Mouse (Mus musculus): Measurements from ENCODE around the gene Rad51d. TPM values are rescaled to one million over a fixed set of nuclear protein-coding genes. Genes with fewer than 3 reads are reported as not detected.
"Not testable (repeated sequence)": the region's sequence is repeated elsewhere in the genome, so short reads cannot be mapped to it uniquely, and the experiment has no call there.

Rad51d gene
- polyA plus RNA-seq, 1 experiment from 2014 or later = 4.4 TPM

GRCm38 (mm10) chr11:82837192-82837591 lies 53.2 kb downstream of the Rad51d start:
- Histone ChIP-seq H3K9ac (replicated peaks) (no peak overlapping the region), H3K4me2 (ENCODE audit: low read depth, low read length) (no peak overlapping the region), H3K4me1 (ENCODE audit: insufficient read depth) (peaks cover 9% of the 10 kb centered on the region; the same call in 1 of the 2 replicates), H3K27ac (ENCODE audit: low read depth) (no peak overlapping the region), H3K36me3 (replicated peaks; ENCODE audit: insufficient read depth, low read length) (peaks cover 7% of the 10 kb centered on the region), H3K4me3 (ENCODE audit: low read depth, low read length) (no peak overlapping the region), H3K9me3 (ENCODE audit: low read length) (no peaks in the 10 kb centered on the region), H3K27me3 (ENCODE audit: insufficient read depth, low read length) (no peaks in the 10 kb centered on the region)
- ATAC-seq = no peak
- 81% methylated on average over 7 of the region's 7 CpGs for WGBS (ENCODE audit: insufficient replicate concordance)
- no peak for DNase-seq
- no peak for TF ChIP-seq CTCF (IDR thresholded peaks at IDR 0.05; ENCODE audit: low read depth)
- no peak for TF ChIP-seq EP300 (IDR thresholded peaks at IDR 0.05; ENCODE audit: low read depth)

GRCm38 (mm10) chr11:82835616-82836432 lies 54.6 kb downstream of the Rad51d start:
- Histone ChIP-seq H3K36me3 (replicated peaks; ENCODE audit: insufficient read depth, low read length) (peaks cover 14% of the 10 kb centered on the region), H3K9me3 (ENCODE audit: low read length) (no peaks in the 10 kb centered on the region), H3K4me1 (ENCODE audit: insufficient read depth) (peaks cover 15% of the 10 kb centered on the region; the same call in 1 of the 2 replicates), H3K27ac (ENCODE audit: low read depth) (no peak overlapping the region), H3K4me2 (ENCODE audit: low read depth, low read length) (no peak overlapping the region), H3K27me3 (ENCODE audit: insufficient read depth, low read length) (no peaks in the 10 kb centered on the region), H3K4me3 (ENCODE audit: low read depth, low read length) (no peak overlapping the region), H3K9ac (replicated peaks) (no peak overlapping the region)
- TF ChIP-seq CTCF (IDR thresholded peaks at IDR 0.05; ENCODE audit: low read depth) (no peak), EP300 (IDR thresholded peaks at IDR 0.05; ENCODE audit: low read depth) (no peak)
- WGBS (ENCODE audit: insufficient replicate concordance) = 75% methylated on average over 11 of the region's 11 CpGs
- DNase-seq (no peak), ATAC-seq (no peak)

- not testable (repeated sequence) for H3K9ac ChIP-seq (replicated peaks); H3K9me3 ChIP-seq (ENCODE audit: low read length); H3K27me3 ChIP-seq (ENCODE audit: insufficient read depth, low read length); ATAC-seq; DNase-seq; H3K4me3 ChIP-seq (ENCODE audit: low read depth, low read length); H3K4me2 ChIP-seq (ENCODE audit: low read depth, low read length)
- whole genome bisulfite sequencing (ENCODE audit: insufficient replicate concordance) = 67% methylated on average over 7 of the region's 7 CpGs
- Histone ChIP-seq H3K4me1 (ENCODE audit: insufficient read depth) (peaks cover 15% of the 10 kb centered on the region; the same call in 1 of the 2 replicates), H3K36me3 (replicated peaks; ENCODE audit: insufficient read depth, low read length) (peaks cover 16% of the 10 kb centered on the region), H3K27ac (ENCODE audit: low read depth) (peak overlapping the region; percentile 20; the same call in 1 of the 2 replicates)
Observed at GRCm38 (mm10) chr11:82834359-82834758, 56.1 kb downstream of the Rad51d start.

- Histone ChIP-seq H3K4me3 (ENCODE audit: low read depth, low read length) (no peak overlapping the region), H3K27me3 (ENCODE audit: insufficient read depth, low read length) (no peaks in the 10 kb centered on the region), H3K36me3 (replicated peaks; ENCODE audit: insufficient read depth, low read length) (peaks cover 16% of the 10 kb centered on the region), H3K4me2 (ENCODE audit: low read depth, low read length) (no peak overlapping the region), H3K9me3 (ENCODE audit: low read length) (no peaks in the 10 kb centered on the region), H3K27ac (ENCODE audit: low read depth) (peak overlapping the region; percentile 20), H3K9ac (replicated peaks) (no peak overlapping the region), H3K4me1 (ENCODE audit: insufficient read depth) (peaks cover 15% of the 10 kb centered on the region; the same call in 1 of the 2 replicates)
- TF ChIP-seq CTCF (IDR thresholded peaks at IDR 0.05; ENCODE audit: low read depth) = no peak
- TF ChIP-seq EP300 (IDR thresholded peaks at IDR 0.05; ENCODE audit: low read depth) = no peak
- DNase-seq (no peak), ATAC-seq (no peak)
- 48% methylated on average over 8 of the region's 8 CpGs for WGBS (ENCODE audit: insufficient replicate concordance)
Observed at GRCm38 (mm10) chr11:82833929-82834328, 56.5 kb downstream of the Rad51d start.

- H3K27ac ChIP-seq (ENCODE audit: low read depth); DNase-seq; H3K9me3 ChIP-seq (ENCODE audit: low read length); ATAC-seq; H3K9ac ChIP-seq (replicated peaks); H3K4me3 ChIP-seq (ENCODE audit: low read depth, low read length); H3K27me3 ChIP-seq (ENCODE audit: insufficient read depth, low read length); H3K4me2 ChIP-seq (ENCODE audit: low read depth, low read length): not testable (repeated sequence)
- 83% methylated on average over 10 of the region's 10 CpGs for WGBS (ENCODE audit: insufficient replicate concordance)
- H3K4me1 ChIP-seq (ENCODE audit: insufficient read depth) = peaks cover 11% of the 10 kb centered on the region; the same call in 1 of the 2 replicates
- peaks cover 21% of the 10 kb centered on the region for H3K36me3 ChIP-seq (replicated peaks; ENCODE audit: insufficient read depth, low read length)
Observed at GRCm38 (mm10) chr11:82832402-82832801, 58.0 kb downstream of the Rad51d start.

GRCm38 (mm10) chr11:82831008-82831893 lies 59.2 kb downstream of the Rad51d start:
- WGBS (ENCODE audit: insufficient replicate concordance) = 40% methylated on average over 10 of the region's 10 CpGs
- H3K9me3 ChIP-seq (ENCODE audit: low read length) = no peaks in the 10 kb centered on the region
- H3K4me1 ChIP-seq (ENCODE audit: insufficient read depth) = peaks cover 15% of the 10 kb centered on the region; the same call in 1 of the 2 replicates
- DNase-seq (no peak), ATAC-seq (no peak)
- no peak overlapping the region for H3K4me2 ChIP-seq (ENCODE audit: low read depth, low read length)
- H3K4me3 ChIP-seq (ENCODE audit: low read depth, low read length) = no peak overlapping the region
- H3K36me3 ChIP-seq (replicated peaks; ENCODE audit: insufficient read depth, low read length) = peaks cover 18% of the 10 kb centered on the region
- no peak overlapping the region for H3K27ac ChIP-seq (ENCODE audit: low read depth)
- H3K27me3 ChIP-seq (ENCODE audit: insufficient read depth, low read length) = no peaks in the 10 kb centered on the region
- no peak overlapping the region for H3K9ac ChIP-seq (replicated peaks)
- TF ChIP-seq CTCF (IDR thresholded peaks at IDR 0.05; ENCODE audit: low read depth) (no peak), EP300 (IDR thresholded peaks at IDR 0.05; ENCODE audit: low read depth) (no peak)

Data from liver, postnatal 0 days (tissue).